Mouse (Mus musculus) megakaryocyte, embryonic 14.5 days (primary cell): ENCODE measurements at regions not wholly inside any gene's neighbourhood (a gene's known extent, or its start where the extent isn't known, plus 50 kb on each side); places are given as distances from the start of the nearest gene placed in this dataset.

Experiments
- FLI1 ChIP-seq: IDR thresholded peaks from 2 replicates; pipeline ENCODE4 v1.6.1; 2012; ENCODE audit warnings: low read length, inconsistent platforms, mixed read lengths
- GATA1 ChIP-seq: IDR thresholded peaks from 3 replicates; pipeline ENCODE4 v1.6.1; 2012; ENCODE audit warnings: mixed read lengths, low read length, inconsistent platforms, borderline replicate concordance

- TF ChIP-seq GATA1: no peak
- TF ChIP-seq FLI1: no peak
These were observed 1306.9 kb upstream of the A1bg start for GRCm38 (mm10) chr15:62229491-62230283.
